Mouse (Mus musculus) gastrocnemius, postnatal 36 days (tissue): ENCODE data around the gene Igfals. TPM values are rescaled to one million over a fixed set of nuclear protein-coding genes. Genes with fewer than 3 reads are reported as not detected.

Experiments
- DNase-seq, 2 experiments: peaks; one replicate each; pipeline ENCODE4 v3.0.0; 2022
- intact Hi-C: fragments of 180-260 bp; cut with DNase I; formaldehyde crosslinking; loops from one replicate; pipeline ENCODE4 v1.15.1; 2025
- total RNA-seq, 2 experiments: library from RNA; stranded (reverse); gene quantifications; 2 replicates each; pipeline ENCODE4 v1.2.3; 2021

Igfals gene
- total RNA-seq, 2 experiments from 2014 or later, result 3.3 to 3.8 TPM

DNA sequence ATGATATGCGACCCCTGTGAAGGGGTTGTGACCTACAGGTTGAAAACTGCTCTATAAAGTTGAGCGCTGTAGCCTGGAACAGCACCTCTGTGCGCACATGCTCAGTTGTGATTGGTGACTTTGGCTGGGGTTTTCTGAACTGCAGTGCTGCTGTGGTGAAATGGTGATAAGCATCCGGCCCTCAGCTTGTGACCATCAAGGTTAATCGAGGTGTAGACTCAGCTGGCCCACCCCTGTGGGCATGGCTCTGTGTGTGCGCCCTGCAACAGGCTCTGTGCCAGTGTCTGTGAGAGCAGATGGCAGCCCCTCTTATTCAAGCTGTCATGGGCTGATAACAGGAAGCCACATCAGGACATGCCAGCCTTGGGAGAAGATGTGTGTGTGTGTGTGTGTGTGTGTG, 6.8 kb upstream of the Igfals start:
- no peak for DNase-seq

DNA sequence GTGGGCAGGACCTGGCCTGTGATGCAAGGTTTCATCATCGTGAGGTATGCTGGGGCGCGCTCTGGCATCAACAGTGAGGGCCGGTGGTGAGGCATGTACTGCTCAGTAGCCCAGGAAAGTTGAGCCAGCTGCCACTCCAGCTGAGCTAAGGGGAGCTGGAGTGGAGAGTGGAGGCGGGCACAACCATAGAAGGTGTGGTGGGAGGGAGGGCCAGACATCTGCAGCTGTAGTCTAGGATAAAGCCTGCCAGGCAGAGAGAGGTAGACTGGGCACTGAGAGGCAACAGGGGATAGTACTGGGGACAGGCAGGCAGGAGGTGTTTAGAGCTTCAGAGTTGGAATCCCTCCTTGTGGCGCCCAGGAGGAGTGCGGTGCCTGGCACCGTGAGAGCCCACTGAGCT, 5.7 kb upstream of the Igfals start:
- DNase-seq, result no peak
- intact Hi-C loops, result no loop called here

More for the DNA sequence above, 6.8 kb upstream of the Igfals start:
- intact Hi-C loops, result no loop called here

DNA sequence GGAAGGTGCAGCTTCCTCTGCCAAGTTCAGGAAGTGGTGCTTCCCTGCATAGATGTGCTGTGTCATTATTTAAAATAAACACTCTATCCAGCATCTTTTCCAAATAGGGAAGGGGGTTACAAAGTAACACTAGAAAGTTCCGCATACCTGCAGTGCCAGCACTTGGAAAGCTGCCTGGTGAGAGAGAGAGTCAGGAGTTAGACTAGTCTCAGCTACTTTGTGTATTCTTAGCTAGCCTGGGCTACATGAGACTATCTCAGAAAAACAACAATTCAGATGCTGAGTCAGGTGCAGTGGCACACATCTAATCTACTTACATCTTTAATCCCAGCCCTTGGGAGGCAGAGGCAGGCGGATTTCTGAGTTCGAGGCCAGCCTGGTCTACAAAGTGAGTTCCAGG, 4.0 kb upstream of the Igfals start:
- intact Hi-C loops, result no loop called here
- no peak for DNase-seq

DNA sequence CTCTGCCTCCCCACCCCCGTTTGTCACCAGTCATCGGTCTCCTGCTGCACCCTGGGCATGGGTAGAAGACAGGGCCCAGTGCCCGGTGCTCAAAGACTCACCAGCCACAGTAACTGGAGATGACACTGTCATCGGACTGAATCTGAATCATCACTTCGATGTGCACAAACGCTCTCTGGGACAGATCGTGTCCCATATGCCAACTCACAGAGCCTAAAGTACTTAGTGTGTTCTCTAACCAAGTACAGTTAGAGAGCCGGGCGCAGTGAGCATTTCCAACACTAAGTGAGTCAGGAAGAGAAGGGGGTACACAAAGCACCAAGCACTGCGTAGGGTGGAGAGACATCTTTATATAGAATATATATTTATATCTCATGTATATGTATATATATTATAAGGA, 2.1 kb downstream of the Igfals start:
- intact Hi-C loops, result no loop called here
- no peak for DNase-seq

DNA sequence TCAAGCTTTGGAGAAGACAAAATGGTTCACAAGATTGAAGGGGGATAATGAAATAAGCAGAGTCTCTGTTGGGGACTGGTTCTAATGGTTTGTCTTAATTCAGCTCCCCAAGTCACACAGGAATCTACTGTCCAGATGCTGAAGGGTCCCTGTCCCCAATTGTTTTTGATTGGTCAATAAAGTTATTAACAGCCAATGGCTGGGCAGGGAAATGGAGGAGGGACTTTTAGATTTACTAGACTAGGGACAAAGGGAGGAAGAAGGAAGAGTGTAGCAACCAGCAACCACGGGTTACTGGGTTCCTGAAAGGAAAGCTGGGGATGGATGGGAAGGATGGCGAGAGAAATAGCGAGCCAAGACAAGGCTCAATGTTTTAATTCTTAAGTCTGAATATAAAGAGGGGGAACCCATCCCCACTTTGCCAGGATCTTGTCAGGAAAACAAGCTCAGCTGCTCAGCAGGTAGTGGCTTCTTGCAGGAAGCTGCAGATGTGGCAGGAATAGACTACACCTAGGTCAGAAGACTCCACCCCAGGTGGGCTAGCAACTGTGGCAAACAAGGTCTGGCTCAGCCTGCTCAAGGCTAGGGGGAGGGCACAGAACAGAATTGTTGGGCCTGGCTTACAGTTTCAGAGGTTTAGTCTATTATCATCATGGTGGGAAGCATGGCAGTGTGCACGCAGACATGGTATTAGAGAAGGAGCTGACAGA, 8.1 kb downstream of the Igfals start:
- intact Hi-C loops, result no loop called here
- no peak for DNase-seq

DNA sequence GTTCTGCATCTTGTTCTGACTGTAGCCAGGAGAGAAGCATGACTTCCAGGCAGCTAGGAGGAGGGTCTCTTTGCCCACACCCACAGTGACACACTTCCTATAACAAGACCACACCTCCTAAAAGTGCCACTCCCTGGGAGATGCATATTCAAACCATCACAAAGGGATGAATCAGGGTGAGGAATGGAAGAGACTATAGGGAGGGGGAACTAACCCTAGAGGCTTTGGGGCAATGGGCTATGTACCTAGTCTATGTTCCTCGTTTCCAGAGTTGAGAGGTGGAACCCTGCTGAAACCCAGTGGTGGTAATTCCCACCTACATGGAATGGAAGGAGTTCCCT, 8.6 kb downstream of the Igfals start:
- intact Hi-C loops, result no loop called here
- no peak for DNase-seq

DNA sequence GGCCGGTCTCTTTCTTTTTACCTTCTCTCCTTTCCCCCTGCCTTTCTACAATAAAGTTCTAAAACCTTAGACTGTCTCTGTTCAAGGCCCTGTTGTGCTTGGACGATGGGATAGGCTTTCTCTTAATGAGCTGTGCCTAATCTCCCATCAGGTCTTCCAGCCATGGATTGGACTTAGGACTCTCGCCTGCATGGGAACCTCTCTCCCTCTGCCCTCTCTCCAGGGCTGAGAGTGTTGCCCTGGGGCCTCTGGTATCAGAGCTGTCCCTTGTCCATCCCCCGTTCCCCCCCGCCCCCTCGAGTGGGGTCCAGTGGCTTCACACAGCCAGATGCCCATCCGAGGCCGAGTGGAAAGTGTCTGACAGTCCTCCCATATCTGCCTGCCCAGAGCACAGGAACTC, 9.2 kb downstream of the Igfals start:
- DNase-seq, result no peak
- intact Hi-C loops, result no loop called here

DNA sequence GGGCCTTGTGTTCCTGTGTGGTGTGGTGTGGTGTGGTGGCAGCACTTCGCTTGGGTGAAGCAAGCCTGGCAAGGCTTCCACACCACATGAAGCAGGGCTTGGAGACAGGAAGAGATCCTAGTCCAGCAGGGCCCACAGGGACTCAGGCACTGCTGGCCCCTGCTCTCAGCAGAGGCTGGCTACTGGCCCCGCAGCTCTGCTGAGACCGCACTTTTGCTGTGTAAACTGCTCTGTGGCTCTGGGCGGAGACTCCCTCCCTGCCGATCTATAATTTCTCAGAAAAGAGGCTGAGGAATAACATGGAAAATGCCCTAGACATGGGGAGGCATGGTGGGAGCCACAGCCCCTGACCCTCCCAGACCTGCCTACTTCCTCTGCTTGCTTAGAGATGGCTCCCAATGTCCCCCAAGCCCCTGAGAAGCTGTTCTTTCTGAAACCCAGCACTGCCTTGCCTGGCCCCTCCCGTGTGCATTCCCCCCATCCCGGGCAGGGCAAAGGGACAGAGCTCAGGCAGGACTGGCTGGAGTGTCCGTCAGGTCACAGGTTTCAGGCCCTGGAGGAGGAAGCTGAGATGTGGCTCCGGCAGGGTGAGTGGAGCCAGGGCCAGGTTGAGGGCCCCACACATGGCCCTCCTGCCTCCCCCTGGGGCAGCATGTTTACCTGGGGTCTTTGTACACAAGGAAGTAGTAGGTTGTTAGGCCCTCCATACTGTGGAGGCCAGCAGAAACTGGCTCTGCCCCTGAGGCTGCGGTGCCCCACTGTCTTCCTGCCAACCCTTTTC, 11.7 kb downstream of the Igfals start:
- intact Hi-C loops, result loop anchor here (2.0 kb wide), 1 partner anchor 27 kb away; the partner anchor contains the start of gene Fahd1
- peak in 1 of 2 experiments; percentile 50 for DNase-seq

DNA sequence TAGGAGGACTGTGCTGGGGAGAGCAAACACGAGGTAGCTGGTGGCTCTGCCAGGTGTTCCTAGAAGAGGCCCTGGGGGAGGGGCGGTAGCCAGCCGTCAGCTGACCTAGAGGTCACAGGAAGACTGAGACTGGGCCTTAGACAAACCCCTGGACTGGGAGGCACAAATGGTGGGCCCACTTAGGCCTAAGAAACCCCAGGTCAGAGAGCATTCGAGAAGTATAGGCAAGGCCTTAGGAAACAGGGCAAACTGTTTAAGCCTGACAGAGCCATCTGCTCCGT, 12.3 kb downstream of the Igfals start:
- intact Hi-C loops, result no loop called here
- peak; percentile 48 to 51 for DNase-seq

DNA sequence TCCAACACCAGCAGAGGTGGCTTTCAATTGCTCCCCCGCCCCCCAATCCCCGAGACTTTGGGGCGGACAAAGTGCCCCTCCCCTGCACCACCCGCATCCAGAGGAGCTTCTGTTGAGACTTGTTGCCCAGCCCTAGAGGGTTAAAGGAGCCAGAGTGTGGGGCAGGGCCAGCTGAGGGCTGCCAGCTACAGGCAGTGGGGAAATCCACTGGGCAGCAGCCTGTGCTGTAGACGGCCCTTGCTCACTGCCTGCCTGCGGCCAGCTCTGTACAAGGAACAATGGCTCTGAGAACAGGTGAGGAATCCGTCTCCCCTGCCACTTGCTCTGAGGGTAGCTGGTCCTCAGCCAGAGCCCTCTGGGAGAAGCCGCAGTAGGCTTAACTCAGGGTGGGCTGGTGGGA, 12.7 kb downstream of the Igfals start:
- no peak for DNase-seq
- intact Hi-C loops, result no loop called here

DNA sequence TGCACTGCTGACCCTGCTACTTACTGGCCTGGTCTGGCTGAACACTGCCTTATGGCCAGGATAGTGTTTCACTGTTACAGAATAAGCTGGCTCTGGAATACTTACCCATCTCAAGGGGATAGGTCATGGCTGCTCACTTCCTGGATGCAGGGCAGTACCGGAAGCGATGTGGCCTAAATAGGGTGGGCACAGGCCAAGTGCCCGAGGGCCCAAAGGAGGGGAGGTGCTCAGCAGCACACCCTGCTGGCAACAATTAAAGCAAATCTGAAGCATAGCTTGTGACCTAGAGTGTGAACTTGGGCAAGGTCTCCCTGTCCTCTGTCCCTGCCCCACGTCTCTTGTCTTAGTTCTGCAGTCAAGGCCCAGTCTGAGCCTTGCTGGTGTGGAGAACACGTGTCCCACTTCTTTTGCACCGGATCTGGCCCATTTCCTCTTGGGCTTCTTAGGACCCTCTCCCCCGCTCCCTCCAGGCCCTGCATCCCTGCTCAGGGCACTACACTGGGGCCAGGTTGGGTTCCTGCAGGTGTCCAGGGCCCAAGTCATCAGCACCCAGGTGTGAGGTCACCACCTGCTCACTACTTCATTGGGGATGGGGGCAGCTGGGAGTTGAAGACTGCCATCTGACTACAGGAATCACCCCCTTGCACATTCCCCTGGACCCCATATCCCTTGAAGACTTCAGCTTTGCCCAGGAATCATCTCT, 16.1 kb downstream of the Igfals start:
- intact Hi-C loops, result loop anchor here (5.0 kb wide), 1 partner anchor 135 kb away; no protein-coding TSS in a partner anchor
- DNase-seq, result no peak

DNA sequence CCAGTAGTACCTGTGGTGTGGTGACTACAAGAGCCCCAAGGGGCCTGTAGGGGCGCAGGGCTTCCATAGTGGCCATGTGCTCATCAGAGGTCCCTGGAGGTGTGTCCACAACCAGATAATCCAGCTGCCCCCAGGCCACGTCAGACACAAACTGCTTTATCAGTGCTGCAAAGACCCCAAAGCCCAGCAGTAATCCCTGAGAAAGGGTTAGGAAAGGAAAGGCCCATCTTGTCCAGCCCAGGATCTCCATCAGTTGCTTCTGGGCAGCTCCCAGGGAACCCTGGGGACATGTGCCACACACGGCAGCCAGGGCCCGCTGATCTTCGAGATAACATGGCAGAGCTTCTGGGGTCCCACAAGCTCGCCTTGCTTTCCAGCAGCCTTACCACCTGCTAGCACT, 18.6 kb downstream of the Igfals start:
- intact Hi-C loops, result loop anchor here (5.0 kb wide), 1 partner anchor 137 kb away; no protein-coding TSS in a partner anchor
- DNase-seq, result no peak

DNA sequence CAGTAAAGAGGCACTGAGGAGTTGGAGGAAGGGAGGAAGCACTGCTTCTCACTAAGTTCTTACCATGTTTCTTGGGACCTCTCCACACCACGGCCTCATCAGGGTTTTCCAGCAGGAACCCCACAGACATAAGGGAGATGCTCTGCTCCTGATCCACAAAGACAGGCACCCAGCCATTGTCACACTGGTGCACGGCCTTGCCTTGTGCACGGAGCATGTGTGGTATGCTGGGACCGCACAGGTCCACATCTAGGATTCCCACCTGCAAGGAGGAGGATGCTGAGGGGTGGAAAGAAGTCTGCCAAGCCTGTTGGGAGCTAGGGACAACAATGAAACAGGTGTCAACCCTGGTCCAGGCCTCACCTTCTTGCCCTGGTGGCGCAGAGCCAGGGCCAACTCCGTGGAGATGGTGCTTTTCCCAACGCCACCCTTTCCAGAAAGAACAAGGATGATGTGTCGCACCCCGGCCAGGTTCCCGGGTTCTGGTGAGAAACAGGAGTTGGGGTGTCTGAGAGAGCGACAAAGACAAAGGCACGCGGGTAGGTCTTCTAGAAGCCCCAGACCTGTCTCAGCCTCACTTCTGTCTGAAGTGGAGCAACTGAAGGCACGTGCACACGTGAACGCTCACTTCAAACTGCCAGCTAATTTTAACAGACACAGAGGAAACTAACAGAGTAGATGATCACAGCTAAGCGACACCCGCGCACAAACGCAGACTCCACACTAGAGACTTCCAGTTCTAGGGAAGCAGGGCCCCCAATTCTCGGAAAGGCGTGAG, 19.7 kb downstream of the Igfals start:
- intact Hi-C loops, result no loop called here
- no peak for DNase-seq

DNA sequence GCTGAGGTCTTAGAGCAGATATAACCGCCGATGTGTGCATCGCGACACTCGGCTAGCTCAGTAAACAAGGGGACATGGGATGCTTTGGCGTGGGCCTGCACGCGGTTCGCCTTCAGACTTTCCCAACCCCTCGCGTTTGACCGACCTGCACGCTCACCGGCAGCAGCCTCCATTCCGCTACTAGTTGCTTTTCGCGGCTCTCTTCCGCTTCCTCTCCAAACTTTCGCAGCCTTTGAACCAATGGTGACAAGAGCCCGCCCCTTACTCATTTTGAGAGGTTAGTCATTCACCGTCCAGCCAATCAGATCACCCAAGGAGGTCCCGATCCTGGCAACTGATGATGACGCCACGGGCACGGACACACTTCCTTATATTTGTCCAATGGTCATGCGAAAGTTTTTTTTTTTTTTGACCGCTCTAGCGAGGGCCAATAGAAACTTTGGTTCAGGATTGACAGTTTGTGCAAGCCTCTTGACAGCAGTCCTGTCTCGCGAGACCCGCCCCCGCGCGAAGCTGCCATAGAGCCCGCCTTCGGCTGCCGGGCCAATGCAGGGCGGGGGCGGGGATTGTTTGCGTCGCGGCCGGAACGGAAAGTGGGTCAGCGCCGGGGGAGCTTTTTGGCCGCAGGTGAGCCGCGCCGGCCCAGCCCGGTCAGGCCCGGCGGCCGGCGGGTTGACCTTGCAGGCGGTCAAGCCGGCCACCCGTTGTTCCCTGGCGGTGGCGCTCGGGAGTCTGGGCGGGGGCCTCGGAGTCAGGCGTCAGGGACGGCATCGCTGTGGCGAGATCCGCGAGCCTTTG, 20.5 kb downstream of the Igfals start, which contains the start of the genes Nubp2 and Spsb3:
Gene Nubp2 (minus strand): TSS at position 216 of the 798 bp plus-strand sequence.
Gene Spsb3 (plus strand): TSS at position 510 of the 798 bp plus-strand sequence.
- intact Hi-C loops, result no loop called here

DNA sequence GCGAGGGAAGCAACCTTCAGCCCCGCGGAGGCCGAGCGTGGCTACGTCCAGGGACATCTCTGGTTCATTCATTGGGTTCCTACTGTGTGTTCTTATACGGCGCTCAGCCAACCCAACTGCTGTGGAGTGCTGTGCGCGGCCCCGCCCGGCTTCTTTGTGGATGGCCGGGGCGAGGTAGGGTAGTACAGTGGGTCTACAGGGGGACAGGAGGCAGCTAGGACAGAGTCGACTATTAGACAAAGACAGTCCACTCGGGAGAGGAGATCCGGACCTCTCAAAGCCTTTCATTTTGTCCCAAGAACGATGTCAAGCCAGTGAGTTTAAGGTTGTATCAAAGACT, 21.1 kb downstream of the Igfals start:
- no peak for DNase-seq
- intact Hi-C loops, result no loop called here

More for the DNA sequence above, 20.5 kb downstream of the Igfals start, which contains the start of the genes Nubp2 and Spsb3:
- peak; percentile 92 to 98 for DNase-seq

DNA sequence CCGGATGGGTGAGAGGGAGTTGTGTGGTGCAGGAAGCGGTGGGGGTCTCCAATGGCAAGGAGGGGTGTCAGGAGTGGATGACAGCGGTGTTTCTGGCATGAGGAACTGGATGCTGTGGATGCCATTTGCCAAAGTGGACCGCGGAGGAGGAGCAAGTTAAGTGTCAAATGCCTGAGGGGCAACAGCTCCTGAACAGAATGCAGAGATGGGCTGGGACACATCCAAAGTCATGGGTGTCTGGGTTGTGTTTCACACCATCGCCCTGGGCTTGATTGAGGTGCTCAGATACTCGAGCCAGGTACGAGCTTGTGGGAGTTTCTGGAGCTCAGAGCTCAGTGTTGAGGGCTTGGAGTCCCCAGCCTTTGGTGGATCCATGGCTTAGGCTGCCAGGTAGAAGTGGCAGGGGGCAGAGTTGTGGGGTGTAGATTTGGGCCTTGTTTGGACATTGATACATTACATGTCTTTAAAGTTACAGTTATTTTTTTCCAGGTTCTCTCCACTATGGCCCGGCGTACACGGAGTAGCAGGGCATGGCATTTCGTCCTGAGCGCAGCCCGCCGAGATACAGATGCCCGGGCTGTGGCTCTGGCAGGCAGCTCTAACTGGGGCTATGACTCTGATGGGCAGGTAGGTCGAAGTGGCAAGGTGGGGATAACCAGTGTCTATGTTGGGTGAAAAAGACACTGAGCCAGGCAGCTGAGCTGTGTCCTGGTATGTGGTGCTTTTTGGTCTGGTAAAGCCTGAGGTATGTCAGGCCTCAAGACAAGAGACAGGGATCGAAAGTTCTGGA, 21.7 kb downstream of the Igfals start:
- intact Hi-C loops, result no loop called here
- no peak for DNase-seq

DNA sequence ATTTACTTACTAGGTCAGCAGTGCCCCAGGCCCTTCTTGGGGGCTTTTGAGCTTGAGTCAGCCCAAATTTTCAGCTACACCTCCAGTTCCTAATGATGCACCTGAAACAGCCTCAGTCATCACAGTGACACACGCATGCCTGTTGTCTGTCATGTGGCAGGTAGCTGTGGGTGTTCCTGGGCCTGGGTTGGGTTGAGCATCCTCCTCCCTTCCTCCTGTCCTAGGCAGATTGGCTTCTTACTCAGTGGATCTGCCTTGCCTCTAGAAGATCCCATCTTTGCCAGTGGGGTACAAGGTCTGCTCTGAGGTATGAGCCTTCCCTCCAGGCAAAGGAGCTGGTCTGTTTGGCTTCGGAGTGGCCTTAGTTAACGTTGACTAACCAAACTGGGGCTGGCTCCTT, 23.1 kb downstream of the Igfals start:
- intact Hi-C loops, result no loop called here
- no peak for DNase-seq

DNA sequence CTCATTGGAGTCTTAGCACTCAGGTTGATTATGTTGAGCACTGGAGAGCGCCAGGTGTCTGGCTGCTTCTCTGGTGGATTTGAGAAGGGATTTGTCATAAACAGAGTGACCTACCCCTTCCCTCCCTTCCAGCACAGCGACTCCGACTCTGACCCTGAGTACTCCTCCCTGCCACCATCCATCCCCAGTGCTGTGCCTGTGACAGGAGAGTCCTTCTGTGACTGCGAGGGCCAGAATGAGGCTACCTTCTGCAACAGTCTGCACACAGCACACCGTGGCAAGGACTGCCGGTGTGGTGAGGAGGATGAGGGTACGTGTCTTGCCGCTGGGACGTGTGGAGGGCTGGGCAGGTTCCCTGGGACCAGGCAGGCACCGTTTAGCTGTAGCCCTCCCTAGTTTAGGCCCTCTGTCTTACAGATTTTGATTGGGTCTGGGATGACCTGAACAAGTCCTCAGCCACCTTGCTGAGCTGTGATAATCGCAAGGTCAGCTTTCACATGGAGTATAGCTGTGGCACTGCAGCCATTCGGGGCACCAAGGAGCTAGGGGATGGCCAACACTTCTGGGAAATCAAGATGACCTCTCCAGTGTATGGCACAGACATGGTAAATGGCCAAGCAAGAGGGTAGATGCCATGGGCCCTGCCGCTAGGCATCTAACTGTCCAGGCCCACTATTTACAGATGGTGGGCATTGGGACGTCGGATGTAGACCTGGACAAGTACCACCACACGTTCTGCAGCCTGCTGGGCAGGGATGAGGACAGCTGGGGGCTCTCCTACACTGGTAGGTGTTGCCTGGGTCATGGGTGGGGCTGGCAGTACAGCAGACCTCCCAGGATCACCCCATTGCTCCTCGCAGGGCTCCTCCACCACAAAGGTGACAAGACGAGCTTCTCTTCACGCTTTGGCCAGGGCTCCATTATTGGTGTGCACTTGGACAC, 24.6 kb downstream of the Igfals start:
- intact Hi-C loops, result loop anchor here (10.0 kb wide), 1 partner anchor 934 kb away; the partner anchor contains the start of genes Jmjd8 and Wdr24
- no peak for DNase-seq
